Mouse (Mus musculus) E14TG2a.4 (cell line): ENCODE data around the gene Unc13b.

Source experiments
- H3K27me3 ChIP-seq: 2 replicates; pipeline ENCODE4 v1.6.1; 2014; ENCODE audit warnings: low read length, control low read depth; ENCODE audit not compliant: insufficient read depth
- H3K36me3 ChIP-seq: 2 replicates; pipeline ENCODE4 v1.6.1; 2014; ENCODE audit warnings: low read length, control low read depth; ENCODE audit not compliant: insufficient read depth
- H3K4me1 ChIP-seq: replicated peaks from 2 replicates; pipeline ENCODE4 v1.6.1; 2014; ENCODE audit warnings: low read depth, low read length, control low read depth
- H3K4me3 ChIP-seq: replicated peaks from 2 replicates; pipeline ENCODE4 v1.5.1; 2014; ENCODE audit warnings: mild to moderate bottlenecking, low read length
- H3K9me3 ChIP-seq: 2 replicates; pipeline ENCODE4 v1.6.1; 2014; ENCODE audit warnings: low read length, control low read depth
- CTCF ChIP-seq: conservative IDR thresholded peaks from 2 replicates; pipeline ENCODE4 v1.5.1; 2014; ENCODE audit warnings: low read length
- NANOG ChIP-seq: IDR thresholded peaks from 2 replicates; pipeline ENCODE4 v1.6.1; 2014; ENCODE audit warnings: borderline replicate concordance, low read length, mixed read lengths
- POU5F1 ChIP-seq: IDR thresholded peaks from 2 replicates; pipeline ENCODE4 v1.6.1; 2014; ENCODE audit warnings: low read length, borderline replicate concordance

The Unc13b gene

GRCm38 (mm10) chr4:43024673-43025072 lies 34.1 kb upstream of the Unc13b start:
- no peaks in the 10 kb centered on the region for H3K27me3 ChIP-seq
- H3K9me3 ChIP-seq, result no peaks in the 10 kb centered on the region
- peaks cover 59% of the 10 kb centered on the region for H3K4me1 ChIP-seq
- H3K4me3 ChIP-seq, result peak overlapping the region; percentile 87
- peaks cover 85% of the 10 kb centered on the region for H3K36me3 ChIP-seq
- TF ChIP-seq NANOG, result no peak
- no peak for TF ChIP-seq POU5F1
- TF ChIP-seq CTCF, result no peak

GRCm38 (mm10) chr4:43025084-43025960 lies 33.4 kb upstream of the Unc13b start, which contains the start of gene Pigo:
TSS of gene Pigo (minus strand) at chr4:43025819.
- Histone ChIP-seq H3K4me3 (peak within 1 kb of the TSS; percentile 87), H3K36me3 (peaks cover 85% of the 10 kb centered on the region), H3K9me3 (no peaks in the 10 kb centered on the region), H3K4me1 (peaks cover 59% of the 10 kb centered on the region), H3K27me3 (no peaks in the 10 kb centered on the region)
- TF ChIP-seq NANOG (no peak), CTCF (peak; percentile 79)

GRCm38 (mm10) chr4:43029121-43029520 lies 29.6 kb upstream of the Unc13b start:
- H3K4me3 ChIP-seq, result no peak overlapping the region
- TF ChIP-seq NANOG (no peak), CTCF (no peak), POU5F1 (no peak)
- H3K9me3 ChIP-seq, result no peaks in the 10 kb centered on the region
- peaks cover 53% of the 10 kb centered on the region for H3K4me1 ChIP-seq
- H3K27me3 ChIP-seq, result no peaks in the 10 kb centered on the region
- H3K36me3 ChIP-seq, result peaks cover 60% of the 10 kb centered on the region

- H3K4me3 ChIP-seq, result peak overlapping the region; percentile 94
- no peak for TF ChIP-seq NANOG
- TF ChIP-seq CTCF, result no peak
- no peak for TF ChIP-seq POU5F1
- H3K9me3 ChIP-seq, result no peaks in the 10 kb centered on the region
- H3K36me3 ChIP-seq, result peaks cover 59% of the 10 kb centered on the region
- H3K27me3 ChIP-seq, result no peaks in the 10 kb centered on the region
- H3K4me1 ChIP-seq, result peaks cover 52% of the 10 kb centered on the region
These were observed 29.0 kb upstream of the Unc13b start for GRCm38 (mm10) chr4:43029749-43030148.

- Histone ChIP-seq H3K9me3 (no peaks in the 10 kb centered on the region), H3K27me3 (no peaks in the 10 kb centered on the region), H3K4me1 (peaks cover 48% of the 10 kb centered on the region), H3K4me3 (peak overlapping the region; percentile 94), H3K36me3 (peaks cover 60% of the 10 kb centered on the region)
- TF ChIP-seq NANOG, result no peak
- TF ChIP-seq CTCF, result no peak
- no peak for TF ChIP-seq POU5F1
These were observed 28.4 kb upstream of the Unc13b start for GRCm38 (mm10) chr4:43030352-43030751.

- Histone ChIP-seq H3K27me3 (no peaks in the 10 kb centered on the region), H3K9me3 (no peaks in the 10 kb centered on the region), H3K36me3 (peaks cover 64% of the 10 kb centered on the region), H3K4me3 (peak overlapping the region; percentile 94), H3K4me1 (peaks cover 48% of the 10 kb centered on the region)
- TF ChIP-seq NANOG (no peak), POU5F1 (no peak), CTCF (no peak)
These were observed 27.9 kb upstream of the Unc13b start for GRCm38 (mm10) chr4:43030780-43031230.

- H3K27me3 ChIP-seq, result no peaks in the 10 kb centered on the region
- peaks cover 69% of the 10 kb centered on the region for H3K36me3 ChIP-seq
- TF ChIP-seq POU5F1 (no peak), NANOG (no peak), CTCF (no peak)
- no peaks in the 10 kb centered on the region for H3K9me3 ChIP-seq
- H3K4me1 ChIP-seq, result peaks cover 47% of the 10 kb centered on the region
- H3K4me3 ChIP-seq, result peak within 1 kb of the TSS; percentile 94
These were observed 27.3 kb upstream of the Unc13b start, which contains the start of gene Stoml2 for GRCm38 (mm10) chr4:43031237-43031995. TSS of gene Stoml2 (minus strand) at chr4:43031710.

GRCm38 (mm10) chr4:43032501-43032900 lies 26.3 kb upstream of the Unc13b start:
- Histone ChIP-seq H3K4me1 (peaks cover 50% of the 10 kb centered on the region), H3K36me3 (peaks cover 61% of the 10 kb centered on the region), H3K4me3 (no peak overlapping the region), H3K9me3 (no peaks in the 10 kb centered on the region), H3K27me3 (no peaks in the 10 kb centered on the region)
- TF ChIP-seq NANOG (no peak), CTCF (no peak), POU5F1 (no peak)
